Mouse (Mus musculus): Measurements from ENCODE around the gene Auts2. TPM values are rescaled to one million over a fixed set of nuclear protein-coding genes. Genes with fewer than 3 reads are reported as not detected.

Auts2 gene
- polyA plus RNA-seq, 1 experiment from 2014 or later: 0.23 TPM

GRCm38 (mm10) chr5:132341315-132341714, 201.8 kb downstream of the Auts2 start:
- no peak for ATAC-seq
- ChIA-PET CTCF (no interaction called here), POLR2A (no interaction called here)
- no peaks in the 10 kb centered on the region for H3K27me3 ChIP-seq
- no peak for DNase-seq (ENCODE audit: low read depth, low spot score)
- TF ChIP-seq CTCF (IDR thresholded peaks at IDR 0.05): no peak
- in situ Hi-C loops (cut with MboI; ENCODE audit: low pct_unique_long_range_greater_than_20kb): no loop called here

DNA sequence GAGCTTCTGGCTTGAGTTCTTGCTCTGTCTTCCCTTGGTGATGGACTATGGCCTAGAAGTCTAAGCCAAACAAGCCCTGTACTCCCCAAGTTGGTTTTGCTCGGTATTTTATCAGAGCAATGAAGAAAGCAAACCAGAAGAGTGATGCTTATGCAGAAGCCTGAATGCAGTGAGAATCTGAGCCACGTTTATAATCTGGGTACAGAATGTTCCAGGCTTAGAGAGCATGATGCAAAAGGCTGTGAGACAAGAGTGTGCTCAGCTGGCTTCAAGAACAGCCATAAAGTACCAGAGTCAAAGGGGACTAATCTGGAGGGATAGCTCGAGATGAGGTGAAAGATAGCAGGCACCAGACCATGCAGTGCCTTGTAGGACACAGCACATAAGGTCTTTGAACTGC, 205.5 kb downstream of the Auts2 start:
- DNase-seq (ENCODE audit: low read depth, low spot score): no peak
- POLR2A ChIA-PET: no interaction called here
- no peaks in the 10 kb centered on the region for H3K27me3 ChIP-seq
- ATAC-seq: no peak
- in situ Hi-C loops (cut with MboI; ENCODE audit: low pct_unique_long_range_greater_than_20kb): no loop called here
- CTCF ChIA-PET: interaction anchor here (1.5 kb wide), 1 partner anchor 14 kb away, joined by 3 read pairs; no protein-coding TSS in a partner anchor
- TF ChIP-seq CTCF (IDR thresholded peaks at IDR 0.05): no peak

DNA sequence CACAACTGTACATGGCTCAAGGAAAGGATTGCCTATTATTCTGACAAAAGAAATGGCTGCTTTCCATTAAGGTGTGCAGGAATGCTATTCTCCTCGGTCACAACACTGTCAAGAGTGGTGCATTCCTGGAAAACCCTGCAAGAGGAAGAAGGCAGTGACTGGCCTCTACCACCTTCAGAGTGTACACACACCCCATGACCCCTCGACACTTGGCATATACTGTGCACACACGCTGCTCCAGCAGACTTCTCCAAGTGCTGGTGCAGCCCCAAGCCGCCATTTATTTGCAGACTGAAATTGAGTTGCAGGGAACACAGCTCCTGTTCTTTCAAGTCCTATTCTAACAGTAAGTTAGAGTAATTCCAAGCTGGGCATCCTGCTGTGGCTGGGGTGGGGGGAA, 207.4 kb downstream of the Auts2 start:
- in situ Hi-C loops (cut with MboI; ENCODE audit: low pct_unique_long_range_greater_than_20kb): no loop called here
- H3K27me3 ChIP-seq: no peaks in the 10 kb centered on the region
- no peak for TF ChIP-seq CTCF (IDR thresholded peaks at IDR 0.05)
- ATAC-seq (no peak), DNase-seq (ENCODE audit: low read depth, low spot score) (no peak)
- POLR2A ChIA-PET: no interaction called here
- CTCF ChIA-PET: no interaction called here

DNA sequence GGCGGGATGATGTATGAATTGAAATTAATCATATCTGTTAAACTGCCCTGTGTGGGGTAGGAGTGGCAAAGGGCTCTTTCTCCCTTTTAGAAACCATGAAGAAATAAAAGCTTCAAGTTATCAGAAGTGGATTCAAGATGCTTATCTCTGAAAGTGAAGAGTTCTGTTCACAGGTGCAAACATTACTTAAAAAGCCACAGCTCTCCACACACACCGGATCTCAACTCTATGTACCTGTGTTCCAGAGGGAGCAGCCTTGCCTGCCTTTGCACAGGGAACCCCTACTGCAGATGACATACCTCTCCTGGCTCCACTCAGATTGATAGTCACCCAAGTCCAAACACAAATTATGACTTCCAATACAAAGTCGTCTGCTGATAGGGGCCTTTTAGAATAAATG, 208.3 kb downstream of the Auts2 start:
- no peak for ATAC-seq
- POLR2A ChIA-PET: no interaction called here
- in situ Hi-C loops (cut with MboI; ENCODE audit: low pct_unique_long_range_greater_than_20kb): no loop called here
- DNase-seq (ENCODE audit: low read depth, low spot score): no peak
- CTCF ChIA-PET: no interaction called here
- H3K27me3 ChIP-seq: no peaks in the 10 kb centered on the region
- no peak for TF ChIP-seq CTCF (IDR thresholded peaks at IDR 0.05)

DNA sequence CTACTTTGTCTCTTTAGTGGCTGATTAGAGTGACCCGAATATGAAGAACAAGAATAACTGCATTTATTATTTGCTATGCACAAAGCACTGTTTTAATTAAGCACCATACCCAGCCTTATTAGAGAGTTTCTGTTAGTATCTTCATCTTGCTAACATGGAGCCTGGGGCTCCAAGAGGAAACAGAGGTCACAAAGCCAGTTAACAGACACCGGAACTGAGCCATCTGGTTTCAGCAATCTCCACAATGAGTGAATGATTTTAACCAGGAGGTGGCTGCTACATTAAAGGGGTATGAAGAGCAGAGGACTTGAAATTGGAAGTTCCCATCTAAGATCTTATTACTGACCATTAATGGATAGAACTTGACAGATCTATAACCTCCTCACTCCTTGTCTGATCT, 209.4 kb downstream of the Auts2 start:
- no peak for TF ChIP-seq CTCF (IDR thresholded peaks at IDR 0.05)
- ChIA-PET CTCF (no interaction called here), POLR2A (no interaction called here)
- H3K27me3 ChIP-seq: no peaks in the 10 kb centered on the region
- in situ Hi-C loops (cut with MboI; ENCODE audit: low pct_unique_long_range_greater_than_20kb): no loop called here
- no peak for ATAC-seq
- no peak for DNase-seq (ENCODE audit: low read depth, low spot score)

DNA sequence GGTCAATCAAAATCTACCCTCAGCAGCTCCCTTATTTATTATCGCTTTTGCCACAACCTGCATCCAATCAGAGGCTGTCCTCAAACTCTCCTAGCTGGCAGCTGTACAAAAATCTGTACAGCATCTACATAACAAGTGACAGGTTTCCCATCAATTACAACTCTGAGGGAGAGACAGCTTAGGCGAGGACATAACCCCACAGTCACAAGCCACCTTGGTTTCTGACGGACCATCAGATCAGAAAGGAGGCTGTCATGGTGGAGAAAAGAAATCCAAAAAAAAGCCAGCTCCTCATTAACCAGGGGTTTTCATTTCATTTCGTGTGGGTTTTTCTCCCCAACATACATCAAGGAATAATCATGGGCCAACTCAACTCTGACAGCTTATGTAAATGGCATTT, 210.6 kb downstream of the Auts2 start:
- in situ Hi-C loops (cut with MboI; ENCODE audit: low pct_unique_long_range_greater_than_20kb): no loop called here
- no peaks in the 10 kb centered on the region for H3K27me3 ChIP-seq
- no peak for DNase-seq (ENCODE audit: low read depth, low spot score)
- CTCF ChIA-PET: interaction anchor here (2.4 kb wide), 1 partner anchor 9 kb away, joined by 8 read pairs; no protein-coding TSS in a partner anchor
- ATAC-seq: no peak
- TF ChIP-seq CTCF (IDR thresholded peaks at IDR 0.05): no peak
- POLR2A ChIA-PET: no interaction called here

DNA sequence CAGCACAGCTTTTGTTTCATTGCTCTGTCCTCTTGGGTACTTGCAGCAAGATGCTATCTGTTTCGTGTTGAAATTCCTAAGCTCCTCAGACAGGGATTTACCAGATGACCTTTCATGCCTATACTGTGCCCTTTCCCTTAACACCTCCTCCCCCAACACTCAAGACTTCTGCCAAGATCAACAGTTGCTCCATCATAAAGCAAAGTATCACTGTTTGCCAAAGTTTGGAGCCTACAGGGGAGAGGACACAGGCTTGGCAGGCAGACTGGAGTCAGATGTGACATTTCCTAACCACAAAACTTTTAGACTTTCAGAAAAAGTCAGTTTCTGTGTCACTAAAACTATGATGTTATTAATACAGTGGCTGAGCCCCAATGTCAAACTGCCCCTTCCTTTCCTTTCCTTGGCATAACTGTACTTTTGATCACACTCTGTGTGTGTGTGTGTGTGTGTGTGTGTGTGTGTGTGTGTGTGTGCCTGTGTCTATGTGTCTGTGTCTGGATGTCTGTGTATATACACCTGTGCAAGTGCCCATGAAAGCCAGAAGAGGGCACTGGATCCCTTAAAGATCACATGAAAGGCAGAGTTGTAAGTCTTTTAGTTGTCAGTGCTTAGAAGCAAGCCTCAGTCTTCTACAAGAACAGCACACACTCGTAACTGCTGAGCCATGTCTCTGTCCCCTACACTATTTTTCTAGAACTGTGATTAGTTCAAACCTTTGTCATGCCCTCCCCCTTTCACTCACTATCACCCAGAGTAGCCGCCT, 213.8 kb downstream of the Auts2 start:
- H3K27me3 ChIP-seq: no peaks in the 10 kb centered on the region
- CTCF ChIA-PET: no interaction called here
- no peak for TF ChIP-seq CTCF (IDR thresholded peaks at IDR 0.05)
- DNase-seq (ENCODE audit: low read depth, low spot score): no peak
- POLR2A ChIA-PET: no interaction called here
- in situ Hi-C loops (cut with MboI; ENCODE audit: low pct_unique_long_range_greater_than_20kb): no loop called here
- ATAC-seq: no peak

DNA sequence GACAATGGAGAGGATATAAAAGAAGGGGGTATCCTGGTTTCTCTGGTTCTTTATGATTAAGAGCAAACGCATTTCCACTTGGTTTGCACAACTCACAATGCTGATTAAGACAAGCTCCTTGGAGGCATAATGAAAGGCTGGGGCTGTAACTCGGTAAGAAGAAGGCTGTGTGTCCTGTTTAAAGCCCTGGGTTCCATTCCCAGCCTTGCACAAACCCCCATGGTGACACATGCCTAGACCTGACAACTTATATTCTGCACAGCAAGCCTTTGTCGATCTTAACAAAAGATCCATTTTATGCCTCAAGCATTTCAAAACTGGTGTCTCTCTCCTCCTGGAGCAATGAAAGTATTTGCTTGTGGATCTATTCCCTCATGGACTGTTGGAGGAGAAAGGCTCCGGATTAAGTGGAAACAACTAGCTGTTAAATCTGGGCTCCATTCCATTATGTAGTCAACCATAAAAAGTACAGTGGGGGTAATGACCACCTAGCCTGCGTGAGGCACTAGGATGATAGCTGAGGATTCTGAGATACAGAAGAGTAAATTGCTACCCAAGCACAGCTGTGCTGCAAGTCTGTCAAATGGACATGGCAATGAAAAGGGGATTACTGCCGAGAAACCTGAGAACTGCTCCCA, 218.8 kb downstream of the Auts2 start:
- ChIA-PET POLR2A (no interaction called here), CTCF (interaction anchor here (0.7 kb wide), 1 partner anchor 14 kb away, joined by 3 read pairs; no protein-coding TSS in a partner anchor)
- ATAC-seq: no peak
- no peaks in the 10 kb centered on the region for H3K27me3 ChIP-seq
- TF ChIP-seq CTCF (IDR thresholded peaks at IDR 0.05): no peak
- in situ Hi-C loops (cut with MboI; ENCODE audit: low pct_unique_long_range_greater_than_20kb): no loop called here
- no peak for DNase-seq (ENCODE audit: low read depth, low spot score)

- ATAC-seq: no peak
- TF ChIP-seq CTCF (IDR thresholded peaks at IDR 0.05): no peak
- no peaks in the 10 kb centered on the region for H3K27me3 ChIP-seq
- no peak for DNase-seq (ENCODE audit: low read depth, low spot score)
- in situ Hi-C loops (cut with MboI; ENCODE audit: low pct_unique_long_range_greater_than_20kb): no loop called here
- CTCF ChIA-PET: interaction anchor here (0.7 to 1.2 kb wide), 2 partner anchors 8 to 15 kb away, joined by 3 to 8 read pairs; no protein-coding TSS in a partner anchor
- POLR2A ChIA-PET: no interaction called here
These were observed 219.5 kb downstream of the Auts2 start for GRCm38 (mm10) chr5:132323608-132324007.

- H3K27me3 ChIP-seq: no peaks in the 10 kb centered on the region
- no peak for ATAC-seq
- POLR2A ChIA-PET: no interaction called here
- no peak for DNase-seq (ENCODE audit: low read depth, low spot score)
- no peak for TF ChIP-seq CTCF (IDR thresholded peaks at IDR 0.05)
- CTCF ChIA-PET: interaction anchor here (1.2 kb wide), 1 partner anchor 9 kb away, joined by 8 read pairs; no protein-coding TSS in a partner anchor
- in situ Hi-C loops (cut with MboI; ENCODE audit: low pct_unique_long_range_greater_than_20kb): no loop called here
These were observed 220.2 kb downstream of the Auts2 start for GRCm38 (mm10) chr5:132322971-132323370.

GRCm38 (mm10) chr5:132318026-132318765, 224.9 kb downstream of the Auts2 start:
- ChIA-PET CTCF (no interaction called here), POLR2A (no interaction called here)
- TF ChIP-seq CTCF (IDR thresholded peaks at IDR 0.05): no peak
- H3K27me3 ChIP-seq: peaks cover 4% of the 10 kb centered on the region
- DNase-seq (ENCODE audit: low read depth, low spot score) (no peak), ATAC-seq (no peak)
- in situ Hi-C loops (cut with MboI; ENCODE audit: low pct_unique_long_range_greater_than_20kb): no loop called here
